Comparison of ENCODE assay signal across 9 mouse cellular contexts in genomic region chr4:39697565-39697964, GRCm38 (mm10).
A peak's percentile ranks its signal among the peaks of the same experiment; 100 is the strongest.
DNase-seq lines count a peak whose midpoint lies in the region; ATAC-seq and TF ChIP-seq lines count a peak whose summit lies in the region.
"Had no signal": no experiment of that assay in that cellular context is flagged by ENCODE, and none has a peak within 500 bp of the region (broad histone marks: within the 10 kb centered on the region; RNA-seq: fewer than 3 reads in every experiment).

No protein-coding gene starts in this region.

- H3K9ac ChIP-seq in midbrain, embryonic 16.5 days (ENCODE audit: low read depth, low read length) = no peak overlapping the region
- H3K9ac ChIP-seq in lung, postnatal 0 days (replicated peaks; ENCODE audit: low read depth) = no peak overlapping the region
- H3K9ac ChIP-seq: liver, embryonic 13.5 days had no signal

- peak; percentile 39 for DNase-seq in midbrain, embryonic 10.5 days (ENCODE audit: low spot score)
- peak; percentile 72 for DNase-seq in cerebellum, adult 8-10 months
- peak; percentile 42 to 67 for DNase-seq in frontal cortex, postnatal 25 days (ENCODE audit: low spot score in 2 of 2)
- DNase-seq in layer of hippocampus, adult 11-12 months (ENCODE audit: low spot score) = peak; percentile 83
- DNase-seq in lung, postnatal 0 days (ENCODE audit: low spot score) = peak; percentile 39
- DNase-seq in testis, postnatal 10 days (ENCODE audit: low spot score) = peak; percentile 88
- DNase-seq in c-Kit-positive CD71-positive TER-119-positive erythroid progenitor cells, embryonic 14.5 days (ENCODE audit: low spot score) = no peak
- DNase-seq: liver, embryonic 13.5 days had no signal

- TF ChIP-seq CTCF in lung, postnatal 0 days (IDR thresholded peaks at IDR 0.05) = peak; percentile 44

- no peak for TF ChIP-seq EP300 in lung, postnatal 0 days (IDR thresholded peaks at IDR 0.05)

- no peak overlapping the region for H3K4me3 ChIP-seq in midbrain, embryonic 10.5 days
- H3K4me3 ChIP-seq in midbrain, embryonic 16.5 days (ENCODE audit: low read depth, low read length) = no peak overlapping the region
- no peak overlapping the region for H3K4me3 ChIP-seq in lung, postnatal 0 days (ENCODE audit: low read depth, low read length)
- H3K4me3 ChIP-seq: liver, embryonic 13.5 days had no signal

- no peaks in the 10 kb centered on the region for H3K9me3 ChIP-seq in midbrain, embryonic 10.5 days (replicated peaks)
- H3K9me3 ChIP-seq in midbrain, embryonic 16.5 days (replicated peaks; ENCODE audit: control insufficient read depth, low read length, poor library complexity, severe bottlenecking) = no peaks in the 10 kb centered on the region
- H3K9me3 ChIP-seq in lung, postnatal 0 days (ENCODE audit: low read length) = no peaks in the 10 kb centered on the region
- H3K9me3 ChIP-seq: liver, embryonic 13.5 days had no signal

- peaks cover 5% of the 10 kb centered on the region; the same call in 1 of the 2 replicates for H3K4me1 ChIP-seq in midbrain, embryonic 10.5 days
- peaks cover 7% of the 10 kb centered on the region; the same call in 1 of the 2 replicates for H3K4me1 ChIP-seq in midbrain, embryonic 16.5 days (ENCODE audit: control insufficient read depth, insufficient read depth, low read length)
- H3K4me1 ChIP-seq in lung, postnatal 0 days (ENCODE audit: insufficient read depth, low read depth, low read length) = no peaks in the 10 kb centered on the region
- H3K4me1 ChIP-seq: liver, embryonic 13.5 days had no signal

- H3K4me2 ChIP-seq in midbrain, embryonic 16.5 days (ENCODE audit: low read length) = no peak overlapping the region
- no peak overlapping the region for H3K4me2 ChIP-seq in lung, postnatal 0 days (replicated peaks; ENCODE audit: low read depth, low read length)
- H3K4me2 ChIP-seq: liver, embryonic 13.5 days had no signal

- no peaks in the 10 kb centered on the region for H3K27me3 ChIP-seq in midbrain, embryonic 10.5 days (ENCODE audit: low read depth, poor library complexity, severe bottlenecking)
- no peaks in the 10 kb centered on the region for H3K27me3 ChIP-seq in midbrain, embryonic 16.5 days (ENCODE audit: control insufficient read depth, insufficient read depth, low read depth, low read length)
- no peaks in the 10 kb centered on the region for H3K27me3 ChIP-seq in lung, postnatal 0 days (replicated peaks; ENCODE audit: insufficient read depth, low read length)
- H3K27me3 ChIP-seq: liver, embryonic 13.5 days had no signal

- no peak for ATAC-seq in midbrain, embryonic 16.5 days
- no peak for ATAC-seq in lung, postnatal 0 days

- H3K27ac ChIP-seq in midbrain, embryonic 10.5 days (replicated peaks) = no peak overlapping the region
- no peak overlapping the region for H3K27ac ChIP-seq in midbrain, embryonic 16.5 days (ENCODE audit: low read length)
- no peak overlapping the region for H3K27ac ChIP-seq in lung, postnatal 0 days (ENCODE audit: low read length)
- H3K27ac ChIP-seq: liver, embryonic 13.5 days had no signal

- no peaks in the 10 kb centered on the region for H3K36me3 ChIP-seq in midbrain, embryonic 10.5 days
- no peaks in the 10 kb centered on the region for H3K36me3 ChIP-seq in midbrain, embryonic 16.5 days (ENCODE audit: control insufficient read depth, insufficient read depth, low read length)
- no peaks in the 10 kb centered on the region for H3K36me3 ChIP-seq in lung, postnatal 0 days (ENCODE audit: insufficient read depth, low read length)
- H3K36me3 ChIP-seq: liver, embryonic 13.5 days had no signal

- WGBS in midbrain, embryonic 10.5 days = 36% methylated on average over 5 of the region's 5 CpGs
- WGBS in midbrain, embryonic 16.5 days = 37% methylated on average over 5 of the region's 5 CpGs
- WGBS in lung, postnatal 0 days = 35% methylated on average over 5 of the region's 5 CpGs
